Mouse (Mus musculus) limb, embryonic 11.5 days (tissue): ENCODE data around the gene Lpp. TPM values are rescaled to one million over a fixed set of nuclear protein-coding genes. Genes with fewer than 3 reads are reported as not detected.
A peak's percentile ranks its signal among the peaks of the same experiment; 100 is the strongest.

Source experiments
- ATAC-seq: fragments of 200-750 bp; cut with Nextera tagmentation; 2 replicates; pipeline ENCODE4 v1.8.0; 2017; ENCODE audit warnings: low read depth; ENCODE audit not compliant: insufficient number of reproducible peaks, low FRiP score, low TSS enrichment
- DNase-seq: peaks from one replicate; pipeline ENCODE4 v3.0.0-alpha.2; 2015; ENCODE audit warnings: low spot score
- H3K27ac ChIP-seq: fragments of 300-500 bp; sonication (generic); replicated peaks from 2 replicates; pipeline ENCODE4 v1.5.1; 2014; ENCODE audit warnings: low read depth, mild to moderate bottlenecking, low read length
- H3K27me3 ChIP-seq: fragments of 300-500 bp; sonication (generic); 2 replicates; pipeline ENCODE4 v1.6.1; 2014; ENCODE audit warnings: mild to moderate bottlenecking, low read length, mixed read lengths; ENCODE audit not compliant: control insufficient read depth, insufficient read depth
- H3K36me3 ChIP-seq: fragments of 300-500 bp; sonication (generic); 2 replicates; pipeline ENCODE4 v1.6.1; 2014; ENCODE audit warnings: mild to moderate bottlenecking, low read length, moderate library complexity, mixed read lengths; ENCODE audit not compliant: control insufficient read depth, insufficient read depth
- H3K4me1 ChIP-seq: fragments of 300-500 bp; sonication (generic); 2 replicates; pipeline ENCODE4 v1.6.1; 2014; ENCODE audit warnings: low read length, mixed read lengths; ENCODE audit not compliant: control insufficient read depth, insufficient read depth
- H3K4me2 ChIP-seq: fragments of 300-500 bp; sonication (generic); 2 replicates; pipeline ENCODE4 v1.6.1; 2014; ENCODE audit warnings: low read depth, mild to moderate bottlenecking, moderate library complexity; ENCODE audit not compliant: severe bottlenecking
- H3K4me3 ChIP-seq: fragments of 300-500 bp; sonication (generic); 2 replicates; pipeline ENCODE4 v1.5.1; 2014; ENCODE audit warnings: low read depth, low read length
- H3K9ac ChIP-seq: fragments of 300-500 bp; sonication (generic); 2 replicates; pipeline ENCODE4 v1.6.1; 2014; ENCODE audit warnings: mild to moderate bottlenecking, low read length
- H3K9me3 ChIP-seq: fragments of 300-500 bp; sonication (generic); 2 replicates; pipeline ENCODE4 v1.6.1; 2016; ENCODE audit warnings: low read length; ENCODE audit not compliant: control insufficient read depth
- WGBS: fragments of 180-500 bp; shearing (Covaris S2); extraction: QIAGEN DNeasy Blood & Tissue Kit; methylation state at CpG from one replicate; pipeline ENCODE4 v1.1.7; 2014; 5-methylcytosine and 5-hydroxymethylcytosine counted together
- microRNA counts: library from miRNA; unstranded; fragments of <30 nt; microRNA quantifications from one replicate; lab custom pipeline; 2016
- microRNA-seq: library from miRNA; unstranded; fragments of <30 nt; microRNA quantifications from one replicate; pipeline ENCODE4, GENCODE M21; 2016
- polyA plus RNA-seq: library from polyadenylated mRNA; unstranded; fragments of >200 nt; fragmentation: Nextera tagmentation; extraction: Ambion mirVana; gene quantifications from 2 replicates; pipeline ENCODE4 v1.2.1, GENCODE M21; 2014

The Lpp gene
- polyA plus RNA-seq, 1 experiment from 2014 or later = 38.2 TPM

GRCm38 (mm10) chr16:25041165-25041564, 647.9 kb downstream of the Lpp start:
- Histone ChIP-seq H3K4me2 (no peak overlapping the region), H3K9me3 (no peaks in the 10 kb centered on the region), H3K4me1 (no peaks in the 10 kb centered on the region), H3K4me3 (no peak overlapping the region), H3K9ac (no peak overlapping the region), H3K27me3 (no peaks in the 10 kb centered on the region), H3K27ac (no peak overlapping the region), H3K36me3 (no peaks in the 10 kb centered on the region)
- 90% methylated on average over 8 of the region's 8 CpGs for WGBS
- ATAC-seq (no peak), DNase-seq (no peak)

GRCm38 (mm10) chr16:25041855-25042529, 648.7 kb downstream of the Lpp start:
- H3K36me3 ChIP-seq = no peaks in the 10 kb centered on the region
- H3K9me3 ChIP-seq = no peaks in the 10 kb centered on the region
- H3K4me3 ChIP-seq = no peak overlapping the region
- 48% methylated on average over 5 of the region's 5 CpGs for WGBS
- no peaks in the 10 kb centered on the region for H3K27me3 ChIP-seq
- no peak for DNase-seq
- ATAC-seq = no peak
- H3K4me2 ChIP-seq = no peak overlapping the region
- H3K9ac ChIP-seq = no peak overlapping the region
- H3K27ac ChIP-seq = no peak overlapping the region
- no peaks in the 10 kb centered on the region for H3K4me1 ChIP-seq

MicroRNAs within 50 kb of the gene (microRNA counts, 519-probe panel; counts per million panel counts)
- microRNA mmu-miR-28 (lab: Ali Mortazavi, UCI) = 4,741 counts per million, percentile 77 among the panel's probes with 10 or more counts

Small RNAs within 50 kb of the gene (microRNA-seq; reads per million reads assigned to microRNA genes)
- 1,564 reads per million, percentile 79 among the genes with 10 or more reads in this experiment for gene Mir28a
